Mouse (Mus musculus) myocyte (in vitro differentiated cells): ENCODE measurements at regions not wholly inside any gene's neighbourhood (a gene's known extent, or its start where the extent isn't known, plus 50 kb on each side); places are given as distances from the start of the nearest gene placed in this dataset.
"Not testable (repeated sequence)": the region's sequence is repeated elsewhere in the genome, so short reads cannot be mapped to it uniquely, and the experiment has no call there.

ENCODE experiments used
- H3K27me3 ChIP-seq: one replicate; pipeline ENCODE4 v1.6.1; 2011; ENCODE audit not compliant: control insufficient read depth, insufficient read depth, insufficient read length
- H3K36me3 ChIP-seq: one replicate; pipeline ENCODE4 v1.6.1; 2011; ENCODE audit not compliant: control insufficient read depth, insufficient read depth
- H3K4me2 ChIP-seq: one replicate; pipeline ENCODE4 v1.6.1; 2011; ENCODE audit warnings: low read depth, control low read depth
- H3K4me3 ChIP-seq: one replicate; pipeline ENCODE4 v1.5.1; 2011; ENCODE audit warnings: mild to moderate bottlenecking, control low read depth, moderate library complexity
- H3K79me2 ChIP-seq: one replicate; pipeline ENCODE4 v1.6.1; 2011; ENCODE audit not compliant: control insufficient read depth, insufficient read depth
- H3ac ChIP-seq: one replicate; pipeline ENCODE4 v1.6.1; 2011; ENCODE audit not compliant: control insufficient read depth, insufficient read length
- CEBPB ChIP-seq: IDR thresholded peaks from 2 replicates; pipeline ENCODE4 v1.6.1; 2011; ENCODE audit warnings: mild to moderate bottlenecking, moderate library complexity; ENCODE audit not compliant: poor library complexity, insufficient read depth, severe bottlenecking
- E2F4 ChIP-seq: IDR thresholded peaks from one replicate; pipeline ENCODE4 v1.6.1; 2011; ENCODE audit warnings: mild to moderate bottlenecking, control low read depth, moderate library complexity; ENCODE audit not compliant: insufficient read depth
- MAX ChIP-seq: IDR thresholded peaks from one replicate; pipeline ENCODE4 v1.6.1; 2011; ENCODE audit warnings: low read depth, mild to moderate bottlenecking, control low read depth
- MYOD1 ChIP-seq, 3 experiments: IDR thresholded peaks; one replicate each; pipeline ENCODE4 v1.6.1; 2011; ENCODE audit warnings: control low read depth in 2 of 3, low read depth in 2 of 3, mild to moderate bottlenecking in 2 of 3, moderate library complexity in 1 of 3; ENCODE audit not compliant: insufficient read length in 2 of 3, control insufficient read depth in 1 of 3
- MYOG ChIP-seq, 3 experiments: IDR thresholded peaks; one replicate each; pipeline ENCODE4 v1.6.1; 2011; ENCODE audit warnings: control low read depth in 2 of 3, low read depth in 2 of 3, mild to moderate bottlenecking in 2 of 3; ENCODE audit not compliant: insufficient read length in 2 of 3, control insufficient read depth in 1 of 3, insufficient read depth in 1 of 3
- POLR2A ChIP-seq: IDR thresholded peaks from one replicate; pipeline ENCODE4 v1.6.1; 2011; ENCODE audit warnings: low read depth, mild to moderate bottlenecking, control low read depth, moderate library complexity; ENCODE audit not compliant: insufficient read length
- POLR2AphosphoS2 ChIP-seq: IDR thresholded peaks from one replicate; pipeline ENCODE4 v1.6.1; 2011; ENCODE audit warnings: low read depth, control low read depth; ENCODE audit not compliant: insufficient read length
- REST ChIP-seq: IDR thresholded peaks from one replicate; pipeline ENCODE4 v1.6.1; 2011; ENCODE audit warnings: mild to moderate bottlenecking, control low read depth, moderate library complexity; ENCODE audit not compliant: insufficient read depth, insufficient read length
- SRF ChIP-seq: IDR thresholded peaks from one replicate; pipeline ENCODE4 v1.6.1; 2011; ENCODE audit warnings: low read depth; ENCODE audit not compliant: control insufficient read depth, insufficient read length
- TCF12 ChIP-seq: IDR thresholded peaks from one replicate; pipeline ENCODE4 v1.6.1; 2011; ENCODE audit warnings: mild to moderate bottlenecking, control low read depth; ENCODE audit not compliant: poor library complexity, insufficient read depth, severe bottlenecking
- TCF3 ChIP-seq: IDR thresholded peaks from one replicate; pipeline ENCODE4 v1.6.1; 2011; ENCODE audit warnings: low read depth, control low read depth; ENCODE audit not compliant: insufficient read length
- USF1 ChIP-seq: IDR thresholded peaks from one replicate; pipeline ENCODE4 v1.6.1; 2011; ENCODE audit warnings: low read depth, mild to moderate bottlenecking, control low read depth, moderate library complexity

GRCm38 (mm10) chr13:46018903-46019430 is 54.2 kb upstream of the Atxn1 start:
- Histone ChIP-seq H3K27me3 (no peaks in the 10 kb centered on the region), H3K79me2 (no peaks in the 10 kb centered on the region), H3K4me3 (no peak overlapping the region), H3K4me2 (no peak overlapping the region), H3ac (no peak overlapping the region), H3K36me3 (no peaks in the 10 kb centered on the region)
- no peak for TF ChIP-seq TCF12
- no peak for TF ChIP-seq MYOG (IDR thresholded peaks at IDR 0.05; ENCODE audit: control insufficient read depth in 1 of 3, insufficient read depth in 1 of 3, insufficient read length in 2 of 3, low read depth in 2 of 3)
- no peak for TF ChIP-seq E2F4

DNA sequence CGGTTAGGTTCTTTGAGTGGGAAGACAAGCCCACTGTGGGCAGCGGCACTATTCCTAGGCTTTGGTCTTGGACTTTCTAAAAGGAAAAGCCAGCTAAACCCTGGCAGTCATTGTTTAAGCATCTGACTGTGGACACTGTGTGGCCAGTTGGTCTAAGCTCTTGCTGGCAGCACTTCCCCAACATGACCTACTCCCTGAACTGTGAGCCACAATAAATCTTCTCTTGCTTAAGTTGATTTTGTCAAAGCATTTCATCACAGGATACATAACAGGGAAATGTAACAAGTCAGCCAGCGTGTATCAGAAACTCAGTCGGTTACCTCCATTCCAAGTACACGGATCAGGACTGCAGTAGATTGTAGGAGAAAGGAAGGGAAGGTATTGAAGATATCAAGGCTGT is 52.9 kb upstream of the Atxn1 start:
- Histone ChIP-seq H3K4me3 (no peak overlapping the region), H3K79me2 (no peaks in the 10 kb centered on the region), H3K27me3 (no peaks in the 10 kb centered on the region), H3K4me2 (no peak overlapping the region), H3K36me3 (no peaks in the 10 kb centered on the region), H3ac (no peak overlapping the region)
- TF ChIP-seq TCF12 (no peak), CEBPB (no peak), USF1 (no peak), MYOG (IDR thresholded peaks at IDR 0.05; ENCODE audit: control insufficient read depth in 1 of 3, insufficient read depth in 1 of 3, insufficient read length in 2 of 3, low read depth in 2 of 3) (no peak), E2F4 (no peak), TCF3 (no peak), POLR2A (no peak)

DNA sequence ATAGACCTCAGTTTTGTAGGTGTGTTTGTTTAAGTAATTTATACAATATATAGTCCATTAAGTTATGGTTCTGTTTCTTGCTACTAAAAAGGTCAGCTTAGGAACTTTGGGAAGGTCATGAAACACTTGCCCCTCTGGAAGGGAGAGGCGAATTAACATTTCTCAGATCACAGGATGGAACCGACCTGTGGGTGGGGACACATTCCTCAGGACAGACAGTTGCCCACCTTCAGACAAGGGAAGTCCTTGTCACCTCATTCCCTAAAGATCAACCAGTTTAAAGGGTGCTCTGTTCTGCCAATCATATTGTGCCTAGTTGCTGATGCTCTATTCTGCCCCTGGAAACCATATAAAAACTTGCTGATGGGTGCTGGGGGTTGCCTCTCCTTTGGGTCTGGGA is 52.2 kb upstream of the Atxn1 start:
- H3K27me3 ChIP-seq, H3K4me3 ChIP-seq, H3K4me2 ChIP-seq, H3ac ChIP-seq, H3K79me2 ChIP-seq, H3K36me3 ChIP-seq: not testable (repeated sequence)

DNA sequence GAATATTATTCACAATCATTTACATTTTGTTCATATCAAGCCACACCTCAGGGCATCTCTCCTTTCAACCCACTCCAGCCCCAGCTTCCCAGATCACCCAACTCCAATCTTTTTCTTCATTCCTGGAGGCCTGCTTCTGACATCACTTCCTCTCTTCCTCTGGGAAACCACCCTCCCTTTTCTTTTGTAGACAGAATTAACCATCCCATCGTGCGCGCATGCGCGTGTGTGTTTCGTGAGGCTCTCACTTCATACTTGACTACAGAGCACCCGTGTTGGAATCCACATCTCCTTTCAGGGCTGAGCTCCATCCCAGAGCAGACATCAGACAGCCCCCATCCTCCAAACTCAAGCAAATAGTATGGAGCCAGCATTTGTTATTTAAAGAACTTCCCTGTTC is 50.4 kb upstream of the Atxn1 start:
- Histone ChIP-seq H3ac (no peak overlapping the region), H3K79me2 (no peaks in the 10 kb centered on the region), H3K36me3 (no peaks in the 10 kb centered on the region), H3K27me3 (no peaks in the 10 kb centered on the region), H3K4me3 (no peak overlapping the region), H3K4me2 (no peak overlapping the region)
- TF ChIP-seq MYOG (IDR thresholded peaks at IDR 0.05; ENCODE audit: control insufficient read depth in 1 of 3, insufficient read depth in 1 of 3, insufficient read length in 2 of 3, low read depth in 2 of 3) (no peak), TCF12 (no peak), MAX (no peak), USF1 (no peak), MYOD1 (IDR thresholded peaks at IDR 0.05; ENCODE audit: control insufficient read depth in 1 of 3, insufficient read length in 2 of 3, low read depth in 2 of 3) (no peak), SRF (no peak), E2F4 (no peak), POLR2A (no peak), CEBPB (no peak), POLR2AphosphoS2 (no peak), REST (no peak), TCF3 (no peak)

GRCm38 (mm10) chr13:46014637-46015036 is 49.8 kb upstream of the Atxn1 start:
- Histone ChIP-seq H3ac (no peak overlapping the region), H3K4me2 (no peak overlapping the region), H3K27me3 (no peaks in the 10 kb centered on the region), H3K4me3 (no peak overlapping the region), H3K79me2 (no peaks in the 10 kb centered on the region), H3K36me3 (no peaks in the 10 kb centered on the region)
- TF ChIP-seq MYOG (IDR thresholded peaks at IDR 0.05; ENCODE audit: control insufficient read depth in 1 of 3, insufficient read depth in 1 of 3, insufficient read length in 2 of 3, low read depth in 2 of 3) (no peak), E2F4 (no peak), CEBPB (no peak), MYOD1 (IDR thresholded peaks at IDR 0.05; ENCODE audit: control insufficient read depth in 1 of 3, insufficient read length in 2 of 3, low read depth in 2 of 3) (no peak), USF1 (no peak), REST (no peak), SRF (no peak), POLR2A (no peak)
